Mouse (Mus musculus) heart, adult 2 months (tissue): ENCODE results near the gene Gucy2g.

Source experiments
- CTCF ChIP-seq: fragments of 200-600 bp; IDR thresholded peaks from 2 replicates; pipeline ENCODE4 v1.8.1; 2022; ENCODE audit warnings: antibody characterized with exemption, mild to moderate bottlenecking, moderate library complexity
- EP300 ChIP-seq: fragments of 200-500 bp; IDR thresholded peaks from 2 replicates; pipeline ENCODE4 v1.6.1; 2011; ENCODE audit warnings: low read depth, low read length, control low read depth; ENCODE audit not compliant: insufficient read depth
- POLR2A ChIP-seq: fragments of 200-500 bp; IDR thresholded peaks from 2 replicates; pipeline ENCODE4 v1.6.1; 2011; ENCODE audit warnings: mild to moderate bottlenecking, low read depth, low read length, control low read depth; ENCODE audit not compliant: insufficient read depth

DNA sequence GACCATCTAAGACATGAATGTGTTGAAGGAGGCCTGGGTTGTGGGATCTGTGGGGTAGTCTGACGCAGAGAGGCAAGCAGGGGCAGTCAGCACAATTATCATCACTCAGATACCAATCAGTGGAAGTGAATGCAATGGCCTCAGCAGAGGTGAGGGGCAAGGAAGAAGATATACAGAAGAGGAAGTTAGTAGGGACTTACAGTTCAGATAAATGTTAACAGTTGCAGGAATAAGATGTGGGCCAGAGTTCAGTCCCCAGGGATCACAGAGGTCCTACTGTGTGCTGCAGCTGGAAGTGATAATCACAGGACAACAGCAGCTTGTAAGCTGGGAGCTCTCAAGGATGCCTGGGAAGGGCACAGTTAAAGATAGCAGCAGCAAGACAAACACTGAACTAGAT, 76.9 kb downstream of the Gucy2g start:
- no peak for TF ChIP-seq POLR2A
- TF ChIP-seq CTCF, result no peak
- no peak for TF ChIP-seq EP300
